Mouse (Mus musculus) gastrocnemius, adult 2 months (tissue): ENCODE data around the gene C1galt1c1. TPM values are rescaled to one million over a fixed set of nuclear protein-coding genes. Genes with fewer than 3 reads are reported as not detected.
A peak's percentile ranks its signal among the peaks of the same experiment; 100 is the strongest.

Source experiments
- DNase-seq: peaks from one replicate; pipeline ENCODE4 v3.0.0; 2022
- H3K27ac ChIP-seq: fragments of 200-600 bp; 2 replicates; pipeline ENCODE4 v1.8.1; 2022; ENCODE audit warnings: mild to moderate bottlenecking
- H3K4me3 ChIP-seq: fragments of 200-600 bp; 2 replicates; pipeline ENCODE4 v1.8.1; 2022; ENCODE audit warnings: mild to moderate bottlenecking, moderate library complexity
- CTCF ChIP-seq: fragments of 200-600 bp; IDR thresholded peaks from 2 replicates; pipeline ENCODE4 v1.8.1; 2022; ENCODE audit warnings: antibody characterized with exemption, mild to moderate bottlenecking, moderate library complexity
- intact Hi-C: fragments of 180-260 bp; cut with DNase I; formaldehyde crosslinking; loops from one replicate; pipeline ENCODE4 v1.15.1; 2025
- long read RNA-seq, 2 experiments: library from polyadenylated mRNA; stranded (forward); transcript quantifications; one replicate each; pipeline ENCODE4 v2.0.0; 2021
- total RNA-seq, 2 experiments: library from RNA; stranded (reverse); gene quantifications; 2 replicates each; pipeline ENCODE4 v1.2.3; 2021

C1galt1c1 gene
- total RNA-seq, result 10 to 100 TPM in 1 of 2 experiments, 1 to 10 TPM in 1; 9.6 to 10.5 TPM
- long read RNA-seq, experiment 1, transcript C1galt1c1-201 (2 exons, 1,449 nt), result major isoform, 8 of 8 reads
- long read RNA-seq, experiment 1, partial matches to known transcripts, result 0 of 8 reads
- long read RNA-seq, experiment 1, other reads (novel, unspliced or antisense), result 0 of 8 reads
- long read RNA-seq, experiment 2, transcript C1galt1c1-201 (2 exons, 1,449 nt), result major isoform, 9 of 10 reads
- long read RNA-seq, experiment 2, partial matches to known transcripts, result 0 of 10 reads
- long read RNA-seq, experiment 2, other reads (novel, unspliced or antisense), result 1 of 10 reads

DNA sequence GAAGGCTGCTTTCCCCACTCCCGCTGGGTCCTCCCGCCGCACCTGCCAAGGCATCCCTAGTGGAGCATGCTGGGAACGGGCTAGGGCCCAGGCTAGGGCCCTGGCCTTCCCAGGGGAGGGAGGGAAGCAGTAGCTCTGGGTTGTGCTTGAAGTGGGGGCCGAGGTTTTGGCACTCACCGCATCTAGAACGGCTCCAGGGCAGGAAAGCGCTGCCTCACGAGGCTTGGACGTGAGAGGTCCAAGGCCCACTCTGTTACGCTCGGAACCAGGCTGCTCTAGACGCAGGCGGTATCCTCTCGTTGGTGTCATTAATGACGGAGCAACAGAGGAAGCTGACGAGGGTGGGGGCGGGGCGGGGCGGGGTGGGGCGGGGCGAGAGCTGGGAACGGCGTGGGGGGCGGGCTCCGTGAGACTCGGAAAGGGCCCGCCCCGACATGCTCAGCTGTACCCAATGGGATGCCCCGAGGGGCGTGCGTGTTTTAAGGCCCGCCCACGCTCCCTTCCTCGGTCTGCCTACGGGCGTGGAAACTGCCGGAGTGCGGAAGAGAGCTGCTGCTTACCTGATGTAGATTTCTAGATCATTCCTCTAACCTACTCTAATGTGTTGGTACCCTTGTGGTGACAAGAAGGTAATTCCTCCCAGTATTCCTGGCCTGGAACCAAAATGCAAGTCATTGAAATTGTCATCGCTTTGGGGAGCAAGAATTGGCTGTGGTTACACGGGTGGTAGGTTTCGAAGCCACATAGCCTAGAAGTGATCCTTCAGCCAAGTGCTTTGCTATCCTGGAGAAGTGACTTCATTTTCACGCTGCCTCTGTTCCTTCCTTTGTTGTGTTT is at the start of gene C1galt1c1:
Gene C1galt1c1, minus strand, starts transcription at position 287 of the 837 bp plus-strand sequence.
- Histone ChIP-seq H3K4me3 (peak within 1 kb of the TSS; percentile 75), H3K27ac (peak within 1 kb of the TSS; percentile 96)
- intact Hi-C loops, result loop anchor here (5.0 kb wide), 1 partner anchor 68 kb away; no protein-coding TSS in a partner anchor
- peak; percentile 93 for DNase-seq
- no peak for TF ChIP-seq CTCF

DNA sequence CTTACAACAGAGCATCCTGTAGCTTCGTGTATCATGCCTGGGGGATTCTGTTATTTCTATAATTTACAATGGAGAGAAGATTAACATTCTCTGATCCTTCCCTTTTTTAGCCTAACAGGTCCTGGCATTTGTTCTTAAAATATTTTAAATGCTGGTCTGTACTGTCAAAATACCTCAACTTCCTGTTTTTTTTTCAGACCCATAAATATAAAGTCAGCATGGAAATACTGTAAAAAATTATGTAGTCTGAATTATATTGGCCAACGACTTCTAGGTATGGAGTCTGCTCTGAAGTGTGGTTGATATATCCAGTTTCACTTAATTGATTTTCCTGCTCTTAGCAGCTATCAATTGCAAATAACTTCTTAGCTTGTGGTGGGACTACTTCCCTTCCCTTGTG is 47.1 kb upstream of the C1galt1c1 start:
- H3K27ac ChIP-seq, result no peak overlapping the region
- no peak overlapping the region for H3K4me3 ChIP-seq
- intact Hi-C loops, result no loop called here
- DNase-seq, result no peak
- TF ChIP-seq CTCF, result no peak

DNA sequence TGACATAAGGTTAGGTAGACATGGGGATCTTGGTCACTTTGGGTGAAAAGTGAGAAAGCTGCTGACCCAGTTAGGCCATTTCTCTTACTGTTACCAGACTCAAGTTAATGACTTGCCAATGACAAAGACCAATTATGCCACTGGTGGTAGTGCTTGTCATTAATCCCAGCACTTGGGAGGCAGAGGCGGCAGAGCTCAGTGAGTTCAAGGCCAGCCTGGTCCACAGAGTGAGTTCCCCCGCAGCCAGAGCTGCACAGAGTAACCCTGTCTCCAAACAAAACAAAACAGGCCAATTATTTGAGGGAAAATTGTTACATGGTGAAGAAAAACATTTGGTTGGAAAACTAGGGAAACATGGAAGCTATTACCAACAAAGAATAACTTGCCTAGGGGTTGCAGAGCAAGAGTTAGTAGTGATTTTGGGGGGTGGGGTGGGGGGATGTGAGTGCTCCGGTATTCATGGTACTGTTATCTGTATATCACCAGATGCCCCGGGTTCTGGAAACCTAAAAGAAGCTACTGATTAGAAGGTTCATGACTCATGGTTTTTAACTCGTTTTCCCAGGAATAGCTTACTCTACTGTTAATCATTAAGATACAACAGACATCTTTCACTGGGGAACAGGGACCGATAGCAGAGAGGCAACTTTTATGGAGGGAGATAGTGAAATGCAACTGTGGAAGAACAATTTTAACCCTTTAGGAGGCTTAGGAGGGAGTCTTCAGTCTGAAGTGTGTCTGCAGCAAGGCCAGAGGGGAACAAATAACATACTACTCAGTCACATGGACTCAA is 34.4 kb upstream of the C1galt1c1 start:
- intact Hi-C loops, result no loop called here
- H3K27ac ChIP-seq, result no peak overlapping the region
- TF ChIP-seq CTCF, result no peak
- no peak overlapping the region for H3K4me3 ChIP-seq
- no peak for DNase-seq

DNA sequence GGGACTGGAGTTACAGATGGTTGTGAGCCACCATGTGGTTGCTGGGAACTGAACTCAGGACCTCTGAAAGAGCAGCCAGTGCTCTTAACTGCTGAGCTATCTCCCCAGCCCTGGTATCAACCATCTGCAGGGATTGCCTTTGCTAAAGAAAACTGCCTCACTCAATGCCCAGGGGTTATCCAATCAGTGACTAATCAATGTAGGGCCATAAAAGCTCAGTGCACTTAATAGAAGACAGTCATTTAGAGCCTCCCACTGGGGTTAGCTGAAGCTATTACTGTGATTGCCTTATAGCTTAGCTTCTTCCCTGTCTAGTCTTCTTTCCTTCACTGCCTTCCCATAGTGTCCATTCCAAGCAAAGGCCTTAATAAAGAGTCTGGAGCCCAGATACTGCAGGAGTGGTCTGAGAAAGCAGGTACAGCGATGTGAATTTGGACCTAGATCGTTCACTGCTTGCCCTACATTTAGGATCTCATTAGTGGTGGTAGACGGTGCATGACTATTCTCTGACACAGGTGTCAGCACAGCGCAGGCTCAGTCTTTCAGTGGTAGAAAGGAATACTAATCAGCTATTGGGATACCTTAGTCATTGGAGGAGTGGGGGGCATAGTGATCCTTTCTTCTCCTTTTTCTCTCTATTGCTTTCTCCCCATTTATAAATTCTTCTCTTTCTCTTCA is 21.5 kb upstream of the C1galt1c1 start:
- no peak for TF ChIP-seq CTCF
- no peak for DNase-seq
- intact Hi-C loops, result no loop called here
- no peak overlapping the region for H3K4me3 ChIP-seq
- H3K27ac ChIP-seq, result no peak overlapping the region

DNA sequence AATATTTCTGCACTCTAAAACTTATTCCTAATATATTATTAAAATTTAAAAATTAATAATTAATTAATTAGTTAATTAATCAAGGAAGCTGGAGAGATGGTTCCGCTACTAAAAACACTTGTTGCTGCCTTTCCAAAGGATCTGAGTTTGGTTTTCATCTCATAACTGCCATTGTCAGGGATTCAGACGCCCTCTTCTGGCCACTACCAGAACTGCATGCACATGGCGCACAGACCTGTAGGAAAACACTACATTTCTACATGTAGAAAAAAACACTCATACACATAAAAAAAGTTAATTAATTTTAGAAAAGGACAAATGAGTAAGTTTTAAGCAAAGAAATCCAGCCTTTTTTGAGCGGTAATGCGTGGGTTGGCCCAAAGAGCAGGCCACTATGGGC is 19.8 kb upstream of the C1galt1c1 start:
- TF ChIP-seq CTCF, result peak; percentile 62
- intact Hi-C loops, result loop anchor here (5.0 kb wide), 1 partner anchor 142 kb away; no protein-coding TSS in a partner anchor
- no peak overlapping the region for H3K27ac ChIP-seq
- no peak for DNase-seq
- H3K4me3 ChIP-seq, result no peak overlapping the region

DNA sequence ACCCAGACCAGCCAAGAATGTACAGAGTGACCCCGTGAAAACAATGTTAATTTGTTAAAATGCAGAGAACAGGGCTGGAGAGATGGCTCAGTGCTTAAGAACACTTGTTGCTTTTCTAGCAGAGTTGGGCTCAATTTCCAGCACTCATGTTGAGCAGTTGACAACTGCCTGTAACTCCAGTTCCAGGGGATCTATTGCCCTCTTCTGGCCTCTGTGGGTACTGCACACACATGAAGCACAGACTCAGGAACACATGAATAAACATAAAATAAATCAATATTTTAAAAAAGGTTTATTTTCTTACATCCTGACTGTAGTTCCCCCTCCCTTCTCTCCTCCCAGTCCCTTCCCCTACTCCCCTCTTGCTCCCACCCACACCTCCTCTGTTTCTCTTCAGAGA is 18.3 kb upstream of the C1galt1c1 start:
- TF ChIP-seq CTCF, result peak; percentile 19; the same call in 1 of the 2 replicates

DNA sequence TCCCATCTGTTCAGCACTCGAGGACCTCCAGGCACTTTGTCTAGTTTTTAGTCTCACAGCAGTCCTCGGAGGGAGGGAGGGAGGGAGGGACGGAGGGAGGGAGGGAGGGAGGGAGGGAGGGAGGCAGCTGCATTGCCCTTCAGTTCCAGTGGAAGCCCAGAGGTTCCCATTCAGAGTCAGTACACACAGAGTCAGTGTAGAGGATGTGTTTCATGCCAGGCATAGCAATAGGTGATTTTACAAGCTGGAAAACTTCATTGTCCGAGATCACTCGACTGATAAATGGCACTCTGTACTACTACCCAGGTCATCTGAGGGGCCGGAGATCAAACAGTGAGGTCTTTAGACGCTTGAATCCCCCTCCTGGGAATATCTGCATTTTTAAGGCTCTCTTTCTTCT is 16.3 kb upstream of the C1galt1c1 start:
- Histone ChIP-seq H3K4me3 (no peak overlapping the region), H3K27ac (no peak overlapping the region)
- DNase-seq, result no peak
- intact Hi-C loops, result loop anchor here (5.0 kb wide), 1 partner anchor 139 kb away; no protein-coding TSS in a partner anchor
- no peak for TF ChIP-seq CTCF

More for the DNA sequence above, 18.3 kb upstream of the C1galt1c1 start:
- Histone ChIP-seq H3K27ac (no peak overlapping the region), H3K4me3 (no peak overlapping the region)
- DNase-seq, result no peak
- intact Hi-C loops, result loop anchor here (5.0 kb wide), 1 partner anchor 141 kb away; no protein-coding TSS in a partner anchor

DNA sequence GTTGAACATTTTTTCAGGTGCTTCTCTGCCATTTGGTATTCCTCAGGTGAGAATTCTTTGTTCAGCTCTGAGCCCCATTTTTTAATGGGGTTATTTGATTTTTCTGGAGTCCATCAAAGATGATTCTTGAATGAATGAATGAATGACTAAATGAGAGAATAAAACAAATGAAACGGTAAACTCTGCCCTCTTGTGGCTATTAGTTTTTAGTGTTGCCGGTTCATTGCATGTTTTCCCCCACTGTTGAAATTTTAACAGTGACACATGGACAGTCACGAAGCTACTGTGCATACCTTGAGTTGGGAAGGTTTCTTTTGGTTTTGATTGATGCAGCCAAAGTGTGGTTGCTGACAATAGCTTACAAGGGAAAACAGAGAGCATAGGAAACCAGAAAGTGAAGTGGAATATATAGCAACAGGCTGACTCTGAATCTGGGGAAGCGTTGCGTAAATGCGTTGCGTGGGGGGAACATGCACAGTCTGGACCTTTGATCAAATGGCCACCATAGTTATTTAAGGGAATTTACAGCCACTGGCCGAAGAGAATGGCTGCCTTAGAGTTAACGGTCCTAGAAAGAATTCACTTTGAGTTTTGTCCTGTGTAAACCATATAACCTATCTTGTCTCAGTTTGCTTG is 15.6 kb upstream of the C1galt1c1 start:
- intact Hi-C loops, result loop anchor here (5.0 kb wide), 1 partner anchor 138 kb away; no protein-coding TSS in a partner anchor
- peak; percentile 42; the same call in 1 of the 2 replicates for TF ChIP-seq CTCF
- no peak for DNase-seq

DNA sequence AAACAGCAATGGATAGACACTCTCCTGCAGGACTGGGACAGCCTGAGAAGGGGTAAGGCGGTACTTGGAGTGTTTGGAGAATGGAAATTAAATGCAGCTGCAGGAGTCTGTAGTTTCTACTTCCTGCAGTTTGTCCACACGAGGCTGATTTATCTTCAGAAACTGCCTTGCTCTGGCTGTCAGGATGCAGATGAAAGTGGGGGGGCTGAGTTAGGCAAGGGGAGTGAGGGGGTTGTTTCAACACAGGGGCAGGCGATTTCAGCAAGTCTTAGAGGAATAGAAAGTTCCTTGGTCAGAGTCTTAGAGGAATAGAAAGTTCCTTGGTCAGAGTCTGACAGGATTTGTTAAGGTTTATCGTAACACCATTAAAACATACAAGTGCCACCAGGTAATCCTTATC is 7.3 kb upstream of the C1galt1c1 start:
- H3K27ac ChIP-seq, result no peak overlapping the region
- no peak for TF ChIP-seq CTCF
- no peak overlapping the region for H3K4me3 ChIP-seq
- intact Hi-C loops, result no loop called here
- DNase-seq, result no peak

More for the DNA sequence above, 15.6 kb upstream of the C1galt1c1 start:
- Histone ChIP-seq H3K4me3 (peak overlapping the region; percentile 7; the same call in 1 of the 2 replicates), H3K27ac (no peak overlapping the region)

DNA sequence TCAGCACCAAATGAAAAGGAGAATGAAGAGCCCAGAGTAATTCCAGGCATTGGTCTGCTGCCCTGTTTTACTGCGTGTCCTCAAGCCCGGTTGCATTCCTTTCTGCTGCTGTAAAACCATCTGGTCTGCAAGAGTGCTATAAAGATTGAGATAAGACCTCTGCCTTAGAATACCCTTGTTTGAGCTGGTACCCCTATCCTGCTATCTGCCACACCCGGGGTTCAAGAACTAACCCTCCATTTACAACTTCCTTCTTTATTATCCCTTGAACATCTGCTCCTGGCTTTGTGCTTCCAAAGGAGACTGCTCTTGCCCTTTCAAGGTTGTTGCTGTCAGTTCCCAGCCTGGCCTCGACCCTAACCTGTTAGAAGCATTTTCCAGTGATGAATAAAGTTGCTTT is 6.5 kb upstream of the C1galt1c1 start:
- no peak overlapping the region for H3K4me3 ChIP-seq
- TF ChIP-seq CTCF, result no peak
- H3K27ac ChIP-seq, result no peak overlapping the region
- intact Hi-C loops, result no loop called here
- no peak for DNase-seq

DNA sequence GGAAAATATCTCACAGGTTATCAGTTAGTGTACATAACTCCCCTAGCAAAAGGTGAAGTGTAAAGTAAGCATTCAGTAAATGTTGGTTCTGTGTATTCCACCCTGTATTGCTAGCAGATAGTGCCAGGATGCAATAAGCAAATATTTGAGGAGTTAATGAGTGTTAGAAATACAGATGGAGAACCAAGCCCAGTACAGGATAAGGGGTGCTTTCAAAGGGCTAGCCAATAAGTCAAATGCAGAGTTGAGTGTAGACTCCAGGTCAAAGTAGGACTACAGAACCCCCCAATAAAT is 698 bp upstream of the C1galt1c1 start:
- intact Hi-C loops, result loop anchor here (5.0 kb wide), 1 partner anchor 68 kb away; no protein-coding TSS in a partner anchor
- no peak for DNase-seq
- Histone ChIP-seq H3K27ac (peak overlapping the region; percentile 83), H3K4me3 (peak overlapping the region; percentile 75)
- TF ChIP-seq CTCF, result no peak
